Mouse (Mus musculus) embryonic facial prominence, embryonic 11.5 days (tissue): ENCODE results near the gene Fxyd2. TPM values are rescaled to one million over a fixed set of nuclear protein-coding genes. Genes with fewer than 3 reads are reported as not detected.

Experiments used
- ATAC-seq: fragments of 200-750 bp; cut with Nextera tagmentation; replicated peaks from 2 replicates; pipeline ENCODE4 v1.8.0; 2017; ENCODE audit warnings: low read depth; ENCODE audit not compliant: insufficient number of reproducible peaks, low FRiP score, low TSS enrichment
- DNase-seq: peaks from one replicate; pipeline ENCODE4 v3.0.0-alpha.2; 2015; ENCODE audit warnings: low spot score
- H3K27ac ChIP-seq: fragments of 300-500 bp; sonication (generic); replicated peaks from 2 replicates; pipeline ENCODE4 v1.5.1; 2014; ENCODE audit warnings: mild to moderate bottlenecking, low read depth, low read length, control low read depth
- H3K27me3 ChIP-seq: fragments of 300-500 bp; sonication (generic); 2 replicates; pipeline ENCODE4 v1.6.1; 2014; ENCODE audit warnings: mild to moderate bottlenecking, low read length, moderate library complexity, mixed read lengths; ENCODE audit not compliant: control insufficient read depth, insufficient read depth
- H3K36me3 ChIP-seq: fragments of 300-500 bp; sonication (generic); replicated peaks from 2 replicates; pipeline ENCODE4 v1.6.1; 2014; ENCODE audit warnings: low read depth, mild to moderate bottlenecking, low read length, moderate library complexity, mixed read lengths; ENCODE audit not compliant: control insufficient read depth, insufficient read depth
- H3K4me1 ChIP-seq: fragments of 300-500 bp; sonication (generic); 2 replicates; pipeline ENCODE4 v1.6.1; 2014; ENCODE audit warnings: low read length, mixed read lengths; ENCODE audit not compliant: control insufficient read depth, insufficient read depth
- H3K4me2 ChIP-seq: fragments of 300-500 bp; sonication (generic); 2 replicates; pipeline ENCODE4 v1.6.1; 2014; ENCODE audit warnings: low read depth, mild to moderate bottlenecking, control low read depth, low read length, moderate library complexity
- H3K4me3 ChIP-seq: fragments of 300-500 bp; sonication (generic); 2 replicates; pipeline ENCODE4 v1.5.1; 2014; ENCODE audit warnings: low read depth, low read length, control low read depth
- H3K9ac ChIP-seq: fragments of 300-500 bp; sonication (generic); replicated peaks from 2 replicates; pipeline ENCODE4 v1.6.1; 2014; ENCODE audit warnings: mild to moderate bottlenecking, control low read depth, low read length
- H3K9me3 ChIP-seq: fragments of 300-500 bp; sonication (generic); replicated peaks from 2 replicates; pipeline ENCODE4 v1.6.1; 2016; ENCODE audit warnings: mild to moderate bottlenecking, low read length, inconsistent platforms, mixed read lengths; ENCODE audit not compliant: control insufficient read depth
- WGBS: fragments of 180-500 bp; shearing (Covaris S2); extraction: QIAGEN DNeasy Blood & Tissue Kit; methylation state at CpG from one replicate; pipeline ENCODE4 v1.1.7; 2014; 5-methylcytosine and 5-hydroxymethylcytosine counted together
- polyA plus RNA-seq: library from polyadenylated mRNA; unstranded; fragments of >200 nt; fragmentation: Nextera tagmentation; extraction: Ambion mirVana; gene quantifications from 2 replicates; pipeline ENCODE4 v1.2.1, GENCODE M21; 2014

The Fxyd2 gene
- polyA plus RNA-seq, 1 experiment from 2014 or later = 1.9 TPM

DNA sequence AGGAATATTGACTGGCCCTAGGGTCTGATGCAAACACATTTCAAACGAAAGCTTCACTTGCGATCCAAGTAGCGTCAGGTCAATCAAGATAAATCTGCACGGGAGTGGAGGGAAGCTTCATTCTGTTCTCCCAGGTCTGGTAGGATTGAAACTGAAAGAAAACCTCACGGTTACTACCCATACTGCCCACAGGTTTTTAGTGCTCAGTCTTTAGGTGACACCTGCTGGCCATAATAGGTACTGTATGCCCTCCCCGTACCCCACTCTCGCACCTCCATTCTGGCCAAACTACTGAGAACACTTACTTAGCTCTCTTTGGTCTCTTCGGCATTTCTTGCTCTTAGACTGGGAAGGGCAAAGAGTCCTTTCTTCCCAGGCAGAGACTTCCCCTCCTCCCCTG is 17.8 kb downstream of the Fxyd2 start:
- Histone ChIP-seq H3K27ac (no peak overlapping the region), H3K9me3 (no peaks in the 10 kb centered on the region), H3K36me3 (no peaks in the 10 kb centered on the region), H3K27me3 (no peaks in the 10 kb centered on the region), H3K4me1 (no peaks in the 10 kb centered on the region), H3K4me3 (no peak overlapping the region), H3K9ac (no peak overlapping the region), H3K4me2 (no peak overlapping the region)
- peak; percentile 65 for DNase-seq
- 27% methylated on average over 8 of the region's 8 CpGs for WGBS
- no peak for ATAC-seq

GRCm38 (mm10) chr9:45418252-45418651 is 18.8 kb downstream of the Fxyd2 start:
- no peaks in the 10 kb centered on the region for H3K9me3 ChIP-seq
- H3K4me1 ChIP-seq = no peaks in the 10 kb centered on the region
- no peak overlapping the region for H3K9ac ChIP-seq
- H3K27ac ChIP-seq = no peak overlapping the region
- no peak for ATAC-seq
- no peak overlapping the region for H3K4me2 ChIP-seq
- 64% methylated on average over 8 of the region's 8 CpGs for WGBS
- no peaks in the 10 kb centered on the region for H3K27me3 ChIP-seq
- no peak overlapping the region for H3K4me3 ChIP-seq
- no peak for DNase-seq
- H3K36me3 ChIP-seq = no peaks in the 10 kb centered on the region

DNA sequence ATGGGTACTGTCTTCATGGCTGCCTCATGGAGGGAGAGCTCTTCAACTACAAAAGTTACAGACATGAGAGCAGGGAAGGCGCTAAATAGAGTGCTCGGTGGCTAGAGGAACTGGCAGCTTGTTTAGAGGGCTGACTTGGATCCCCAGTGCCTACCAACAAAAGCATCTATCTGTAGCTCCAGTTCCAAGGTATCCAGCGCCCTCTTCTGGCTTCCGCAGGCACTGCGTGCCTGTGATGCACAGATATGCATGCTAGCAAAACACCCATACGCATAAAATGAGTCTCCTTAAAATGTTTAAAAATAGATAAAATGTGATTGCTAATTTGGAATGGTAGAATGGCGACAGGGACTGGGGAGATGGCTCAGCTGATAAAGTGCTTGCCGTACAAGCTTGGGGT is 21.7 kb downstream of the Fxyd2 start:
- WGBS = 60% methylated on average over 8 of the region's 8 CpGs
- H3K27ac ChIP-seq = no peak overlapping the region
- H3K4me2 ChIP-seq = no peak overlapping the region
- DNase-seq (peak; percentile 22), ATAC-seq (no peak)
- H3K4me3 ChIP-seq = no peak overlapping the region
- no peaks in the 10 kb centered on the region for H3K4me1 ChIP-seq
- no peak overlapping the region for H3K9ac ChIP-seq
- no peaks in the 10 kb centered on the region for H3K36me3 ChIP-seq
- H3K9me3 ChIP-seq = no peaks in the 10 kb centered on the region
- H3K27me3 ChIP-seq = no peaks in the 10 kb centered on the region

GRCm38 (mm10) chr9:45422761-45423298 is 23.4 kb downstream of the Fxyd2 start:
- no peak overlapping the region for H3K4me3 ChIP-seq
- DNase-seq (no peak), ATAC-seq (no peak)
- no peaks in the 10 kb centered on the region for H3K9me3 ChIP-seq
- H3K9ac ChIP-seq = no peak overlapping the region
- WGBS = 81% methylated on average over 7 of the region's 7 CpGs
- no peaks in the 10 kb centered on the region for H3K36me3 ChIP-seq
- no peak overlapping the region for H3K27ac ChIP-seq
- no peaks in the 10 kb centered on the region for H3K4me1 ChIP-seq
- H3K4me2 ChIP-seq = no peak overlapping the region
- 0 out of 2 replicates have a peak, but pooled peaks cover 3% of the 10 kb centered on the region for H3K27me3 ChIP-seq

DNA sequence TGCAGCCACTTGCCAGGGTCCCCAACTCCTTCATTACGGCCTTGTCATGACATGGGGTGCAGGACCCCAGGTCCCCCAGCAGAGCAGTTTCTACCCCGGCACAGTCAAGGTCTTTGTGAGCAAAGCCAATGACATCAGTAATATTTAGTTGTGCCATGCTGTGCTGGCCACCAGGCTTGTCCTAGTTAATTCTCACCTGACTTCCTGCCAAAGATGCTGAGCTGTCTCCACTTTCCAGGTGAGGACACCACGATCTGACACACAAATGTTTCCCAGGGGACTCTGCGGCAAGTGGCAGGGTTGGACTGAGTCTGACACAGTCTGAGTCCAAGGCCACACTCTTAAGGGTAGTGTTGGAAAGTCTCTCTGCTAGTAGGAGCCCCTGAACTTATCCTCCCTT is 27.0 kb downstream of the Fxyd2 start, which contains the start of gene Dscaml1:
Gene Dscaml1, plus strand, starts transcription at position 173 of the 400 bp plus-strand sequence.
- Histone ChIP-seq H3K27ac (no peak within 1 kb of the TSS), H3K9ac (no peak within 1 kb of the TSS), H3K4me1 (peaks cover 5% of the 10 kb centered on the region; the same call in 1 of the 2 replicates), H3K9me3 (no peaks in the 10 kb centered on the region), H3K36me3 (no peaks in the 10 kb centered on the region), H3K4me2 (no peak within 1 kb of the TSS), H3K27me3 (peaks cover 32% of the 10 kb centered on the region), H3K4me3 (no peak within 1 kb of the TSS)
- 84% methylated on average over 4 of the region's 4 CpGs for WGBS
- ATAC-seq (no peak), DNase-seq (no peak)

DNA sequence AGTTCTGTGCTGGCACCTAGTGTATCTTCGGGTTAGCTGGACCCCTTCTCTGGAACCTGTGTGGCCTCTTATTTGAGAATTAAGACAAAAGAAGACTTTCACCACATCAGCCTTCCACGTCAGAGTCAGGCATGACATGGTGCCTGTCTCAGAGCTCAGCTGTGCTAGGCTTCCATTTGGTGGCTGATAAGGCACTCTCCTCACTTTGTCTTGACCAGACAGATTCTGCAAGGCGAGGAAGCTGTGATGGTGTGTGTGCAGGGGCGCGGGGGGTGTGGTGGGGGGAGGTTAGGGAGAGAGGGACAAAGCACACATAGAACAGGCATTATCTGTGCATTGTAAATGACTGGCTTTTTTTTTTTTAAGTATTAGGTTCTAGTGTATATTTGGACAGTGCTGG is 29.9 kb downstream of the Fxyd2 start:
- ATAC-seq = no peak
- Histone ChIP-seq H3K4me3 (no peak overlapping the region), H3K4me1 (peaks cover 5% of the 10 kb centered on the region; the same call in 1 of the 2 replicates), H3K4me2 (no peak overlapping the region), H3K27me3 (peaks cover 49% of the 10 kb centered on the region), H3K36me3 (no peaks in the 10 kb centered on the region), H3K27ac (no peak overlapping the region), H3K9me3 (no peaks in the 10 kb centered on the region), H3K9ac (no peak overlapping the region)
- 32% methylated on average over 5 of the region's 5 CpGs for WGBS
- DNase-seq = no peak

DNA sequence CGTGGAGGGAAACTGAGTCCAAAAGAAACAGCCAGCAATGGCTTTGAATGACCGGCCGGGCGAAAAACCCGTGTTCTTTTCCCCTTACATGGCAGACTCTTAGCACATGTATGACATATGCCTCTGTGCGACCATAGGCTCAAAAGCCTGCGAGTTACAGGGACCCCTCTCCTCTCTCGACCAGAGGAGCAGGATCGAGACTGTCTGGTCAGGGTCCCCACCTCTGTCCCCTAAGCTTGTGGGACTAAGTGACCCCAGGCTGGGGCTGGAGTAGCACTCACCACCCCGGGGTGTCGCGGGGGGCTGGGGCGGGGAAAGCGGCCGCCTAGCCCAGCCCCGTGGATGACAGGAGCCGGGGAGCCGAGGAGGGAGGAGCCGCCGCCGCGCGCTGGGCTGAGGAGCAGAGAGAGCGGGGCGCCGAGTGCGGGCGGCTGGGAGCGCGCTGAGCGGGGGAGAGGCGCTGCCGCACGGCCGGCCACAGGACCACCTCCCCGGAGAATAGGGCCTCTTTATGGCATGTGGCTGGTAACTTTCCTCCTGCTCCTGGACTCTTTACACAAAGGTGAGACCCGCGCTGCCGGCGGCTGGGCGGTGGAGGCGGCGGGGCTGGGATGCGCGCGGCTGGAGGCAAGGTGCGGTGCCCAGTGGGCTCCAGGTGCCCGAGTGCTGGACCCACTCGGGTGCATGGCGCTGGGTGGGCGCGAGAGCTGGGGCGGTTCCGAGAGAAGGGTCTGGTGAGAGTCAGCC is 30.7 kb downstream of the Fxyd2 start:
- peak; percentile 67; the same call in 1 of the 2 replicates for ATAC-seq
- H3K9ac ChIP-seq = peak overlapping the region; percentile 18

GRCm38 (mm10) chr9:45430698-45430959 is 31.2 kb downstream of the Fxyd2 start:
- Histone ChIP-seq H3K4me3 (peak overlapping the region; percentile 36), H3K4me1 (peaks cover 5% of the 10 kb centered on the region; the same call in 1 of the 2 replicates), H3K4me2 (peak overlapping the region; percentile 64), H3K27ac (no peak overlapping the region), H3K9ac (no peak overlapping the region; the same call in 1 of the 2 replicates), H3K27me3 (peaks cover 49% of the 10 kb centered on the region), H3K9me3 (no peaks in the 10 kb centered on the region), H3K36me3 (no peaks in the 10 kb centered on the region)
- ATAC-seq (no peak), DNase-seq (no peak)
- WGBS = 1% methylated on average over 17 of the region's 17 CpGs

More for the DNA sequence above, 30.7 kb downstream of the Fxyd2 start:
- peak overlapping the region; percentile 36 for H3K4me3 ChIP-seq
- H3K36me3 ChIP-seq = no peaks in the 10 kb centered on the region
- peaks cover 5% of the 10 kb centered on the region; the same call in 1 of the 2 replicates for H3K4me1 ChIP-seq
- peak overlapping the region; percentile 64 for H3K4me2 ChIP-seq
- WGBS = 2% methylated on average over 46 of the region's 54 CpGs
- peaks cover 49% of the 10 kb centered on the region for H3K27me3 ChIP-seq
- H3K9me3 ChIP-seq = no peaks in the 10 kb centered on the region
- H3K27ac ChIP-seq = no peak overlapping the region
- peak; percentile 40 for DNase-seq
